Mouse (Mus musculus) Muller cell, postnatal 12 days (primary cell): ENCODE data around the gene Fam207a.
A peak's percentile ranks its signal among the peaks of the same experiment; 100 is the strongest.

ENCODE experiments used
- DNase-seq: peaks from one replicate; pipeline ENCODE4 v3.0.0-alpha.2; 2015; ENCODE audit errors: inconsistent ontology term

The Fam207a gene

GRCm38 (mm10) chr10:77502967-77503922 is 12.3 kb downstream of the Fam207a start:
- DNase-seq = no peak

GRCm38 (mm10) chr10:77500636-77501035 is 14.9 kb downstream of the Fam207a start:
- DNase-seq = no peak

- no peak for DNase-seq
Measured at GRCm38 (mm10) chr10:77498254-77498653, 17.3 kb downstream of the Fam207a start.

- no peak for DNase-seq
Measured at GRCm38 (mm10) chr10:77497185-77497584, 18.4 kb downstream of the Fam207a start.

DNA sequence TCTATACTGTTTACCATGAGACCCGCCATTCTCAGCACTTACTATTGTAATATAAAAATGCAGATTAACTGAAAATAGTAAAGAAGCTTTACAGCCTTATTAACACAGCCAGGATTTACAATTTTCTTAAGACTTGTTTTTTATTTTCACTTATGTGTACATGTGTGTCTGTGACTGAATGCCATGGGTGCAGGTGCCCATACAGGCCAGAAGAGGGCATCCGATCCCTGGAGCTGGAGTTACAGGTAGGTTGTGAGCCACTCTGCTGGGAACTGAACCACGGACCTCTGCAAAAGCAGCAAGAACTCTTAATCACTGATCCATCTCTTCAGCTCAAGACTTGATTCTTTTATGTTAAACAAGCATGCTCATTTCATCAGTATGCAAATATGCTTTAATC is 22.7 kb downstream of the Fam207a start:
- DNase-seq = no peak

GRCm38 (mm10) chr10:77491585-77491984 is 24.0 kb downstream of the Fam207a start:
- DNase-seq = no peak

- no peak for DNase-seq
Measured at GRCm38 (mm10) chr10:77488168-77488567, 27.4 kb downstream of the Fam207a start.

DNA sequence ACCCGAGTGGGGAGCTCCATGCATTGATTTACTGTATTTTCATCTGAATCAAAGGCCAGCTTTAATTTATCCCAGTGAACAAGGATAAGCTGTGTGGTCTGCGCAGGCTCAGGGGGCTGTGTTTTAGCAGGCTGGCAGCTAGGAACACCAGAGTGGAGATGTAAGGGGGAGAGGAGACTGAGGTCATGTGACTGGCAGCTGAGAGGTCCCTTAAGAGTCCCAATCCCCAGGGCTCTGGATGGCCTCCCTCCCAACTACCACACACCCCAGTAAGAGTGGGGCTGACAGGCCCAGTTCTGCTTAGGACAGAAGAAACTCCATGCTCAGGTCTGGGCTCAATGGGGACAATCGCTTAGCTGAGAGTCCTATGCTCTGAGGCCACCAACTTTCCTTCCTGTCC is 29.8 kb downstream of the Fam207a start:
- no peak for DNase-seq

DNA sequence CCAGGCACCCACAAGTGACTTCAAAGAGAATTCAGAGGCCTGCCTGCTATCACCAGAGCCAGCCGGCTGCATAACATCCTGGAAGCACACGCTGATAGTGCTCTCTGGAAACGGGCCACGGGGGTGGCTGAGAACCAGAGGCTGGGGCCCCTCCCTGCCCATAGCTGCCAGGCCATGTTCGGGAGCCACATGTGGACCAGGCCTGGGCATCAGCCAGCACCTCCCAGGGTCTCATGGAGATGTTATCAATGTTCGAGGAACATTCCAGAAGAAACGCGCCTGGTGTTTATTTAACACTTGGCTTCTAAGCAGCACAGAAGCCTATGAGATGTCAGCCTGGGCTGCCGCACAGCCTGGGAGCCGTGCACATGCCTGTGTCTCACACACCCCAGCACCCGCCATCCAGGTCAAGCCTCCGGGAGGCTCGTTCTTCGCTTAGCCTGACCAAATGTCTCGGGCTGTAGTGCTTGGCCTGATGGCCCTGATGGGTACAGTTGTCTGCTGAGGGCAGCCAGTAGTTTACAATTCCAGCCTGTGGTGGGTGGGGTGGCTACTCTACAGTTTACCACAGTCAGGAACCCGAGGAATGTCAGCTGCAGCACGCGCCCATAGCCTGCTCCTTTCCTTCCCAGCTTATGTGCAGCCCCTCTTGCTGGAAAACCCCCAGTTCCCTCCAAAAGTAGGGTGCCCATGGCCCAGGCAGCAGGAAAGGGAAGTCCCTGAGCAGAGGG is 31.2 kb downstream of the Fam207a start:
- DNase-seq = peak; percentile 14

GRCm38 (mm10) chr10:77481814-77482213 is 33.8 kb downstream of the Fam207a start:
- DNase-seq = no peak

GRCm38 (mm10) chr10:77479972-77480371 is 35.6 kb downstream of the Fam207a start:
- DNase-seq = no peak

DNA sequence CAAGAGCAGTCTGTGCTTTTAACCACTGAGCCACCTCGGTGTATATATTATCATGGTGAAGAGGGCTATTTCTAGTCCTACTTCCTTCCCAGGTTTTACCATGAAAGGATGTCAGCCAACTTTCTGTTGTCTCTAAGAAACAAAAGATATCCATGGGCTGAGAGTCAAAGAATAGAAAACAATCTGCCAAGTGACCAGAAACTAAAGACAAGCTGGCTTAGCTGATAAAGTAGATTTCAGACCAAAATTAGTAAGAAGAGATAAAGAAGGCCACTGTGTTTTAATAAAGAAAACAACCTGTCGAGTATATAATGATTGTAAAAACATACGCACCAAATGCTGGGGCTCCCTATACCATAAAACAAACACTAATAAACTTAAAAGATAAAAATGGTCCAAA is 38.7 kb downstream of the Fam207a start:
- no peak for DNase-seq

GRCm38 (mm10) chr10:77472188-77472587 is 43.4 kb downstream of the Fam207a start:
- DNase-seq = no peak

GRCm38 (mm10) chr10:77471512-77471911 is 44.1 kb downstream of the Fam207a start:
- no peak for DNase-seq

DNA sequence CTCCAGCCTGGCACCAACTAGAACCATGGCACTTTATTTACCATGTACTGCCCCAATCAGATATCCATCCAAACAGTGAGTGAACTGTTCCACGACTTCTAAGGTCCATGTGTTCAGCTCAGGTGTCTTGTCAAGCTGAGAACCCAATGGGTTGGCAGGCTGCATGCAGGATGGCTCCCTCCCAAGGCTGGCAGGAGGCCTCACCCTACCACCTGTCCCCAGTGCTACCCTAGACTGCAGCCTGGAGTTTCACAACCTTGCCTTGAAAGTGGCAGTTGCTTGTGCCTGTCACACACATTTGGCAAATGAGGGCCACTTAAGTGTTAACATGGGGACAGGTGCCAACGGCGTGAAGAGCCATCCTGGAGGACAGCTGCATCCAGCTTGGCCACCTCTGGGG is 44.8 kb downstream of the Fam207a start:
- DNase-seq = no peak

DNA sequence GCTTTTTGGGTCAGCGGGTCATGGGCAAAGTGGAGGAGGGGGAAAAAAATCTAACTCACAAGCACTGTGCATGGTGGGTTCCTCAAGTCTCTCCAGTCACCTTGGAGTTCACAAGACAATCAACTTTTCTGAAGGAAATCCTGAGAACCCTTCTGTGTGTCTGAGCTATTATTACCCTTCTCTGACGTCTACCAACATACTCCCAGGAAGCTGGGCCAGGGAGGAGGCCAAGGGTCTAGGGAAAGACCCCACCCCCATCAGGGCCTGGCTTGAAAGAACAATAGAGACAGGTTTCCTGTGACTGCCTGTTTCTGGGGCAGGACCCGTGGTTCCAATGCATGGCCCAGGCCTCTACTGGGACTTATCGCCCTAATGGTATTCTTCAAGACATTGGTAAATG is 46.9 kb downstream of the Fam207a start:
- no peak for DNase-seq

DNA sequence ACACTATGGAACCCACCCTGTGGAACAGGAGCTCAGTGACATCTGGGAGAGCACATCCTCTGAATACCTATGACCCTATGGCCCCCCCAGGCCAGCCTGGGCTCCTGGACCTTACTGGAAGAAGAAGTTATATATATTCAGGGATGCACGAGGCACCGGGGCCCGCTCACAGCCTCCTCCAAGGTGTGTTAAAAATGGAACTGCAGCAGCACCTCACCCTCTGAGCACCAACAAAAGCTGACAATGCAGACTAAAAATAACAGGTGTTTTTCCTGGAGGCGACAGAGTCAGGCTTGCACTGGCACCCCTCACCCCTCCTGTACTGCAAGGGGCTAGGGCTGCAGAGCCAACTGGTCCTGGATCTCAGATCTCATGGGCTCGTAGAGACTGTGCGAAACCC is 48.2 kb downstream of the Fam207a start:
- DNase-seq = no peak

- DNase-seq = no peak
Measured at GRCm38 (mm10) chr10:77465902-77466301, 49.7 kb downstream of the Fam207a start.

GRCm38 (mm10) chr10:77464181-77464936 is 51.2 kb downstream of the Fam207a start:
- DNase-seq = peak; percentile 77

DNA sequence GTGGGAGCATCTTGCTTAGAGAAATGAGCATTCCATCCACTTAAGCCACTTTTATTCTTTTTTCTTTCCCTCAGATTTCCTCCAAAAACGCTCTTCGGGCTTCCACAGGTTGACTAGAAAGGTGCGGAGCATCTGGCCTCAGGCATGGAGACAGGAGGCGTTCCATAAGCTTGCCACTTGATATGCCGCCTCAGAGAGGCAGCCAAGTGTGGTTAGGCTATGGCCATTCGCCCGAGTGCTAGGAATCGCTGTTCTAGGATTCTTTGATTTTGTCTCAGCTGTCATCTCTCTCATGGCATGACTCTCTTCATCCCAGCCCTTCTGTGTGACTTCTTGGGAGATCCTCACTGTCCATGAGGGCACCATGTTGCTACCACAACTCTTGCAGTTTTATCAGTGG is 54.4 kb downstream of the Fam207a start:
- DNase-seq = no peak

DNA sequence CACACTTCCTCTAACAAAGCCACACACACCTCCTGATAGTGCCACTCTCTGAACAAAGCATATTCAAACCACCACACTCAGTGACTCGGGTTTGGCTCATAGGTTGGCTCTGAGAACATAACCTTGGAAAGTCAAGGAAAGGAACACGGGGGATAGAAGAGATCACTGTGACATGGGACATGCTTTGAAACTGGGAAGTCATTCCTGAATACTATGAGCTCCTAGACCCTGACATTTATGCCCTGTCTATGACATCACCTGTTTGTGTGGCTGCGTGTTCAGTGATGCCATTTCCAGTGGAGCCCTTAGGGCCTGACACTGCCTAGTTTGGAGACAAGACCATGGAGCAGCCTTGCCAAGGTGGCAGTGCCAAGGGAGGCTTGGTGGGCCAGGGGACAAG is 57.9 kb downstream of the Fam207a start:
- no peak for DNase-seq

DNA sequence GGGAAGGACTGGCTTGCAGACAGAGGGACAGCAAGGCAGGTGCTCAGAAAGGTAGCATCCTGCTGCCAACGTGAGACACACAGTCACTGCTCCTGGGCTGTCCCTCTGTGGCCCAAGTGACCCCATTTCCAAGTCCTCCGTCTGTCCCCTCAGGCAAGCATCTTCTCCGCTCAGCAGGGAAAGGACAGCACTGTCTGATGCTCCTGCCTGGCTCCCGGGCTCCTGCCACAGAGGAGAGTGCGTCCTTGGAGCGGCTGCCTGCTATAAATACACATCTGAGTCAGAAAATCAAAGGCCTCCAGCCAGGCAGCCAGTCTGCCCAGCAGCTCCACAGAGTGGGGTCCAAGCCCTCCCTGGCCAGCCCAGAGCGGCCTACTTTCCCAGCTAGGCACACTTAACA is 59.1 kb downstream of the Fam207a start:
- peak; percentile 8 for DNase-seq
